Mouse (Mus musculus): ENCODE measurements around the gene Exph5.

The Exph5 gene

GRCm38 (mm10) chr9:53408548-53408947 is 107.1 kb downstream of the Exph5 start:
- DNase-seq (ENCODE audit: low read depth), result no peak

GRCm38 (mm10) chr9:53408953-53409361 is 107.5 kb downstream of the Exph5 start:
- no peak for DNase-seq (ENCODE audit: low read depth)

- no peak for DNase-seq (ENCODE audit: low read depth)
These were observed 108.0 kb downstream of the Exph5 start for GRCm38 (mm10) chr9:53409427-53409826.

GRCm38 (mm10) chr9:53422133-53422896 is 120.8 kb downstream of the Exph5 start:
- peak; percentile 87 for DNase-seq (ENCODE audit: low read depth)

- no peak for DNase-seq (ENCODE audit: low read depth)
These were observed 125.3 kb downstream of the Exph5 start for GRCm38 (mm10) chr9:53426726-53427125.
